Mouse (Mus musculus) myocyte (in vitro differentiated cells): ENCODE data around the gene Dock11. TPM values are rescaled to one million over a fixed set of nuclear protein-coding genes. Genes with fewer than 3 reads are reported as not detected.

Source experiments
- H3K27me3 ChIP-seq: one replicate; pipeline ENCODE4 v1.6.1; 2011; ENCODE audit not compliant: control insufficient read depth, insufficient read depth, insufficient read length
- H3K36me3 ChIP-seq: one replicate; pipeline ENCODE4 v1.6.1; 2011; ENCODE audit not compliant: control insufficient read depth, insufficient read depth
- H3K4me2 ChIP-seq: one replicate; pipeline ENCODE4 v1.6.1; 2011; ENCODE audit warnings: low read depth, control low read depth
- H3K4me3 ChIP-seq: one replicate; pipeline ENCODE4 v1.5.1; 2011; ENCODE audit warnings: mild to moderate bottlenecking, control low read depth, moderate library complexity
- H3K79me2 ChIP-seq: one replicate; pipeline ENCODE4 v1.6.1; 2011; ENCODE audit not compliant: control insufficient read depth, insufficient read depth
- H3ac ChIP-seq: one replicate; pipeline ENCODE4 v1.6.1; 2011; ENCODE audit not compliant: control insufficient read depth, insufficient read length
- CEBPB ChIP-seq: IDR thresholded peaks from 2 replicates; pipeline ENCODE4 v1.6.1; 2011; ENCODE audit warnings: mild to moderate bottlenecking, moderate library complexity; ENCODE audit not compliant: poor library complexity, insufficient read depth, severe bottlenecking
- E2F4 ChIP-seq: IDR thresholded peaks from one replicate; pipeline ENCODE4 v1.6.1; 2011; ENCODE audit warnings: mild to moderate bottlenecking, control low read depth, moderate library complexity; ENCODE audit not compliant: insufficient read depth
- MAX ChIP-seq: IDR thresholded peaks from one replicate; pipeline ENCODE4 v1.6.1; 2011; ENCODE audit warnings: low read depth, mild to moderate bottlenecking, control low read depth
- MYOD1 ChIP-seq, 3 experiments: IDR thresholded peaks; one replicate each; pipeline ENCODE4 v1.6.1; 2011; ENCODE audit warnings: control low read depth in 2 of 3, low read depth in 2 of 3, mild to moderate bottlenecking in 2 of 3, moderate library complexity in 1 of 3; ENCODE audit not compliant: insufficient read length in 2 of 3, control insufficient read depth in 1 of 3
- MYOG ChIP-seq, 3 experiments: IDR thresholded peaks; one replicate each; pipeline ENCODE4 v1.6.1; 2011; ENCODE audit warnings: control low read depth in 2 of 3, low read depth in 2 of 3, mild to moderate bottlenecking in 2 of 3; ENCODE audit not compliant: insufficient read length in 2 of 3, control insufficient read depth in 1 of 3, insufficient read depth in 1 of 3
- POLR2A ChIP-seq: IDR thresholded peaks from one replicate; pipeline ENCODE4 v1.6.1; 2011; ENCODE audit warnings: low read depth, mild to moderate bottlenecking, control low read depth, moderate library complexity; ENCODE audit not compliant: insufficient read length
- POLR2AphosphoS2 ChIP-seq: IDR thresholded peaks from one replicate; pipeline ENCODE4 v1.6.1; 2011; ENCODE audit warnings: low read depth, control low read depth; ENCODE audit not compliant: insufficient read length
- REST ChIP-seq: IDR thresholded peaks from one replicate; pipeline ENCODE4 v1.6.1; 2011; ENCODE audit warnings: mild to moderate bottlenecking, control low read depth, moderate library complexity; ENCODE audit not compliant: insufficient read depth, insufficient read length
- SRF ChIP-seq: IDR thresholded peaks from one replicate; pipeline ENCODE4 v1.6.1; 2011; ENCODE audit warnings: low read depth; ENCODE audit not compliant: control insufficient read depth, insufficient read length
- TCF12 ChIP-seq: IDR thresholded peaks from one replicate; pipeline ENCODE4 v1.6.1; 2011; ENCODE audit warnings: mild to moderate bottlenecking, control low read depth; ENCODE audit not compliant: poor library complexity, insufficient read depth, severe bottlenecking
- TCF3 ChIP-seq: IDR thresholded peaks from one replicate; pipeline ENCODE4 v1.6.1; 2011; ENCODE audit warnings: low read depth, control low read depth; ENCODE audit not compliant: insufficient read length
- USF1 ChIP-seq: IDR thresholded peaks from one replicate; pipeline ENCODE4 v1.6.1; 2011; ENCODE audit warnings: low read depth, mild to moderate bottlenecking, control low read depth, moderate library complexity
- polyA plus RNA-seq: library from polyadenylated mRNA; unstranded; fragments of >200 nt; fragmentation: generic; extraction: Trizol; gene quantifications from one replicate; pipeline ENCODE4 v1.2.1, GENCODE M21; 2012; ENCODE audit warnings: missing spikeins

Gene Dock11
- polyA plus RNA-seq, 1 experiment: 6.2 TPM

- Histone ChIP-seq H3ac (no peak overlapping the region), H3K4me3 (no peak overlapping the region), H3K79me2 (no peaks in the 10 kb centered on the region), H3K36me3 (peaks cover 4% of the 10 kb centered on the region), H3K27me3 (no peaks in the 10 kb centered on the region), H3K4me2 (no peak overlapping the region)
- no peak for TF ChIP-seq SRF
- no peak for TF ChIP-seq MYOD1 (IDR thresholded peaks at IDR 0.05; ENCODE audit: control insufficient read depth in 1 of 3, insufficient read length in 2 of 3, low read depth in 2 of 3)
- no peak for TF ChIP-seq TCF12
- TF ChIP-seq POLR2AphosphoS2: no peak
- TF ChIP-seq MYOG (IDR thresholded peaks at IDR 0.05; ENCODE audit: control insufficient read depth in 1 of 3, insufficient read depth in 1 of 3, insufficient read length in 2 of 3, low read depth in 2 of 3): no peak
- no peak for TF ChIP-seq TCF3
- no peak for TF ChIP-seq USF1
- TF ChIP-seq E2F4: no peak
- TF ChIP-seq POLR2A: no peak
- TF ChIP-seq CEBPB: no peak
- TF ChIP-seq MAX: no peak
- TF ChIP-seq REST: no peak
These were observed 108.4 kb downstream of the Dock11 start for GRCm38 (mm10) chrX:35997004-35997403.

- H3K4me3 ChIP-seq: no peak overlapping the region
- H3K36me3 ChIP-seq: peaks cover 4% of the 10 kb centered on the region
- TF ChIP-seq SRF: no peak
- no peak for TF ChIP-seq POLR2AphosphoS2
- TF ChIP-seq TCF12: no peak
- no peak for TF ChIP-seq TCF3
- no peak for TF ChIP-seq POLR2A
- no peak for TF ChIP-seq MAX
- TF ChIP-seq USF1: no peak
- TF ChIP-seq E2F4: no peak
- TF ChIP-seq MYOD1 (IDR thresholded peaks at IDR 0.05; ENCODE audit: control insufficient read depth in 1 of 3, insufficient read length in 2 of 3, low read depth in 2 of 3): no peak
- TF ChIP-seq MYOG (IDR thresholded peaks at IDR 0.05; ENCODE audit: control insufficient read depth in 1 of 3, insufficient read depth in 1 of 3, insufficient read length in 2 of 3, low read depth in 2 of 3): no peak
- no peak for TF ChIP-seq CEBPB
- TF ChIP-seq REST: no peak
- no peaks in the 10 kb centered on the region for H3K79me2 ChIP-seq
- H3K4me2 ChIP-seq: no peak overlapping the region
- H3K27me3 ChIP-seq: no peaks in the 10 kb centered on the region
- no peak overlapping the region for H3ac ChIP-seq
These were observed 109.3 kb downstream of the Dock11 start for GRCm38 (mm10) chrX:35997793-35998419.

GRCm38 (mm10) chrX:36025651-36026050 is 137.0 kb downstream of the Dock11 start:
- H3K27me3 ChIP-seq: no peaks in the 10 kb centered on the region

GRCm38 (mm10) chrX:36031113-36031512 is 142.5 kb downstream of the Dock11 start:
- Histone ChIP-seq H3K4me3 (no peak overlapping the region), H3K27me3 (no peaks in the 10 kb centered on the region), H3K36me3 (peaks cover 3% of the 10 kb centered on the region), H3K79me2 (no peaks in the 10 kb centered on the region), H3ac (no peak overlapping the region), H3K4me2 (no peak overlapping the region)
- no peak for TF ChIP-seq CEBPB
- TF ChIP-seq E2F4: no peak
- no peak for TF ChIP-seq REST

More at GRCm38 (mm10) chrX:36025651-36026050, 137.0 kb downstream of the Dock11 start:
- Histone ChIP-seq H3K79me2 (no peaks in the 10 kb centered on the region), H3K4me3 (no peak overlapping the region), H3ac (no peak overlapping the region), H3K36me3 (peaks cover 2% of the 10 kb centered on the region), H3K4me2 (no peak overlapping the region)
- TF ChIP-seq CEBPB: no peak
- TF ChIP-seq MYOD1 (IDR thresholded peaks at IDR 0.05; ENCODE audit: control insufficient read depth in 1 of 3, insufficient read length in 2 of 3, low read depth in 2 of 3): no peak
- no peak for TF ChIP-seq POLR2A

- no peaks in the 10 kb centered on the region for H3K27me3 ChIP-seq
- H3K4me2 ChIP-seq: no peak overlapping the region
- peaks cover 3% of the 10 kb centered on the region for H3K36me3 ChIP-seq
- H3K79me2 ChIP-seq: no peaks in the 10 kb centered on the region
- H3ac ChIP-seq: no peak overlapping the region
- H3K4me3 ChIP-seq: no peak overlapping the region
- TF ChIP-seq REST: no peak
- TF ChIP-seq SRF: no peak
These were observed 145.4 kb downstream of the Dock11 start for GRCm38 (mm10) chrX:36034045-36034444.

GRCm38 (mm10) chrX:36045731-36046130 is 157.1 kb downstream of the Dock11 start:
- Histone ChIP-seq H3K4me3 (no peak overlapping the region), H3K27me3 (no peaks in the 10 kb centered on the region), H3K4me2 (no peak overlapping the region), H3K36me3 (peaks cover 5% of the 10 kb centered on the region), H3K79me2 (no peaks in the 10 kb centered on the region), H3ac (no peak overlapping the region)
- TF ChIP-seq MYOD1 (IDR thresholded peaks at IDR 0.05; ENCODE audit: control insufficient read depth in 1 of 3, insufficient read length in 2 of 3, low read depth in 2 of 3): no peak
- TF ChIP-seq CEBPB: no peak
- no peak for TF ChIP-seq POLR2A
- no peak for TF ChIP-seq POLR2AphosphoS2
- TF ChIP-seq REST: no peak
